Mouse (Mus musculus) ovary, postnatal 36 days (tissue): ENCODE results near the gene Disp3.

Experiments
- DNase-seq: peaks from one replicate; pipeline ENCODE4 v3.0.0; 2022; ENCODE audit warnings: low spot score, mixed read lengths

The Disp3 gene

GRCm38 (mm10) chr4:148287476-148288054, at the start of gene Disp3:
TSS of gene Disp3 (minus strand) at chr4:148287965.
- no peak for DNase-seq

- no peak for DNase-seq
Observed at GRCm38 (mm10) chr4:148330269-148330668, 42.5 kb upstream of the Disp3 start.

- DNase-seq = no peak
Observed at GRCm38 (mm10) chr4:148329431-148329830, 41.7 kb upstream of the Disp3 start.

GRCm38 (mm10) chr4:148328237-148328636, 40.5 kb upstream of the Disp3 start:
- DNase-seq = no peak

- DNase-seq = no peak
Observed at GRCm38 (mm10) chr4:148327266-148327997, 39.7 kb upstream of the Disp3 start.

- DNase-seq = no peak
Observed at GRCm38 (mm10) chr4:148326791-148327190, 39.0 kb upstream of the Disp3 start.

- no peak for DNase-seq
Observed at GRCm38 (mm10) chr4:148325951-148326350, 38.2 kb upstream of the Disp3 start.

GRCm38 (mm10) chr4:148325057-148325456, 37.3 kb upstream of the Disp3 start:
- no peak for DNase-seq

GRCm38 (mm10) chr4:148322152-148322551, 34.4 kb upstream of the Disp3 start:
- no peak for DNase-seq

GRCm38 (mm10) chr4:148319366-148319765, 31.6 kb upstream of the Disp3 start:
- DNase-seq = no peak

- no peak for DNase-seq
Observed at GRCm38 (mm10) chr4:148315377-148316175, 27.8 kb upstream of the Disp3 start.

- DNase-seq = no peak
Observed at GRCm38 (mm10) chr4:148314396-148314795, 26.6 kb upstream of the Disp3 start.

GRCm38 (mm10) chr4:148313601-148314000, 25.8 kb upstream of the Disp3 start:
- DNase-seq = no peak

- no peak for DNase-seq
Observed at GRCm38 (mm10) chr4:148312296-148313116, 24.7 kb upstream of the Disp3 start.

GRCm38 (mm10) chr4:148310845-148311244, 23.1 kb upstream of the Disp3 start:
- no peak for DNase-seq

- no peak for DNase-seq
Observed at GRCm38 (mm10) chr4:148310126-148310525, 22.4 kb upstream of the Disp3 start.

GRCm38 (mm10) chr4:148306406-148307083, 18.8 kb upstream of the Disp3 start:
- DNase-seq = peak; percentile 15

- no peak for DNase-seq
Observed at GRCm38 (mm10) chr4:148298720-148299119, 11.0 kb upstream of the Disp3 start.

GRCm38 (mm10) chr4:148297640-148298039, 9.9 kb upstream of the Disp3 start:
- no peak for DNase-seq

- peak; percentile 36 for DNase-seq
Observed at GRCm38 (mm10) chr4:148293319-148293718, 5.6 kb upstream of the Disp3 start.

GRCm38 (mm10) chr4:148291849-148292248, 4.1 kb upstream of the Disp3 start:
- no peak for DNase-seq
